Mouse (Mus musculus) T-helper 2 cell (primary cell): ENCODE results near the gene Zfp422.

Source experiments
- in situ Hi-C: fragments of 300-600 bp; cut with MboI, MseI; formaldehyde crosslinking; loops from one replicate; pipeline ENCODE4 v1.15.1; 2025; ENCODE audit warnings: high pct_unique_total_duplicates

The Zfp422 gene

GRCm38 (mm10) chr6:116628539-116629171, at the start of gene Zfp422:
Gene Zfp422, minus strand, starts transcription at chr6:116628999.
- in situ Hi-C loops = no loop called here

- in situ Hi-C loops = loop anchor here (10.0 kb wide), 1 partner anchor 1137 kb away; no protein-coding TSS in a partner anchor
Measured at GRCm38 (mm10) chr6:116677321-116677720, 48.5 kb upstream of the Zfp422 start.

GRCm38 (mm10) chr6:116676355-116676913, 47.6 kb upstream of the Zfp422 start:
- in situ Hi-C loops = loop anchor here (10.0 kb wide), 1 partner anchor 1138 kb away; no protein-coding TSS in a partner anchor

DNA sequence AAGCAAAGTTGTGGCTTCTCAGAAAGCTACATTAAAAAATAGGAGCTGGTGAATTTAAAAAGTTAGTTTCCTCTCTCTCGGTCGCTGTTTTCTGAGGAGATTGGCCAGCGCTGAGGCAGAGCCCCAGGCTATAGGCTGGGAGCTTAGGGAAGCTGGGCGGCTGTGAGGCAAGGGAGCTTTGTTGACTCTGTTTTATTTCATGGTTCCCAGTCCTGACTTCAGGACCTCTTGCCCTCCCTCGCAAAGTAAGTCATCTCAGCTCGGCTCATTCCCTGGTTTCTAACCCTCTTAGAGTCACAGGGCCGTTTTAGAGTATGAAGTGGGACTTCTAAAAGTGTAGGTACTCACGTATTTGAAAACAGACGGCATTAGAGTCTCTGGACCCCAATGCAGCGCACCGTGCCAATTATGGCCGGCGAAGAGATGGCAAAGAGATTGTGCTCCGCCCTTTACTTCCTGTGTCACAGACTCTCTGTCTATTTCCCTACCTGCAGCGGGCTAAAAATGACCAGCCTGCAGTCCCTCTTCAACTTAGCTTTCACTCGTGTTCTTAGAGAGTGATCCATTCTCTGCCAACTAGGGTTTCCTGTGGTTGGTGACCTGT, 45.6 kb upstream of the Zfp422 start:
- in situ Hi-C loops = loop anchor here (10.0 kb wide), 1 partner anchor 1140 kb away; no protein-coding TSS in a partner anchor

- in situ Hi-C loops = loop anchor here (10.0 kb wide), 1 partner anchor 1141 kb away; no protein-coding TSS in a partner anchor
Measured at GRCm38 (mm10) chr6:116673471-116674282, 44.9 kb upstream of the Zfp422 start, which contains the start of gene Rassf4. Gene Rassf4, minus strand, starts transcription at chr6:116673952.

DNA sequence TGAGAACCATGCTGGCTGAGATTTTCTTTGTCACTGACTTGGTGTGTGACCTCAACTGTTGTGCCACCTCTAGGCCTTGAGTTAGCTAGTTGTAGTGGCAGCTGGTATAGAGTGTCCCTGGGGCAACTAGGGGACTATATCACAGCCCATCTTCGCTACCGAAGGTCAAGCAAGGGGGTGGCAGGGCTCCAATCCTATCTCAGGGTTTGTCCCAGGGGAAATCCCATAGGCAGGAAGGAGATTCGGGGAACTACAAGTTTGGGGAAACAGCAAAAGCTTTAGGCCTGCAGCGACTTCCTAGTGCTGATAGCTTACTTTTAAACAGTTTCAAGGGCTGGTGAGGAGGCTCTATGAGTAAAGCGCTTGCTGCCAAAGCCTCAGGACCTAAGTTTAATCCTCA, 43.5 kb upstream of the Zfp422 start:
- in situ Hi-C loops = loop anchor here (10.0 kb wide), 1 partner anchor 1142 kb away; no protein-coding TSS in a partner anchor

GRCm38 (mm10) chr6:116671768-116672167, 43.0 kb upstream of the Zfp422 start:
- in situ Hi-C loops = loop anchor here (10.0 kb wide), 1 partner anchor 1143 kb away; no protein-coding TSS in a partner anchor

DNA sequence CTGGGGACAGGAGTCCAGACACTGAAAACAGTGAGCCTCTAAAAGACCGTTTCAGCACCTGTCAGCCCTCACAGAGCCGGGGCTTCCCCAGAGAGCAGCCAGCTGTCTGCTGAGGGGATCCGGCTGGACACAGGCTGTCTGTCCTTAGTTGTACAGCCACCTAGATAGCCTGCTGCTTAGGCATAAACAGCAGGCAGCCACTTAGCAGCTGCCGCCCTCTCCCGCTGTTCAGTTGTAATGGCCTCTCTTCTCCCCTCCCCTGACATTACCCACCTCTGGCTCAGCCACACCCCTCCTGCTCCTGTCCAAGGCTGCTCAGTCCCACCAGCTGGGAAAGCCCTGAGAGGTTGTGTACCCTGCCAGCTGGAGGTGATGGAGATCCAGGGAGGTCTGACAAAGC, 42.2 kb upstream of the Zfp422 start:
- in situ Hi-C loops = loop anchor here (10.0 kb wide), 1 partner anchor 1144 kb away; no protein-coding TSS in a partner anchor

GRCm38 (mm10) chr6:116670144-116670543, 41.3 kb upstream of the Zfp422 start:
- in situ Hi-C loops = loop anchor here (10.0 kb wide), 1 partner anchor 1145 kb away; no protein-coding TSS in a partner anchor

DNA sequence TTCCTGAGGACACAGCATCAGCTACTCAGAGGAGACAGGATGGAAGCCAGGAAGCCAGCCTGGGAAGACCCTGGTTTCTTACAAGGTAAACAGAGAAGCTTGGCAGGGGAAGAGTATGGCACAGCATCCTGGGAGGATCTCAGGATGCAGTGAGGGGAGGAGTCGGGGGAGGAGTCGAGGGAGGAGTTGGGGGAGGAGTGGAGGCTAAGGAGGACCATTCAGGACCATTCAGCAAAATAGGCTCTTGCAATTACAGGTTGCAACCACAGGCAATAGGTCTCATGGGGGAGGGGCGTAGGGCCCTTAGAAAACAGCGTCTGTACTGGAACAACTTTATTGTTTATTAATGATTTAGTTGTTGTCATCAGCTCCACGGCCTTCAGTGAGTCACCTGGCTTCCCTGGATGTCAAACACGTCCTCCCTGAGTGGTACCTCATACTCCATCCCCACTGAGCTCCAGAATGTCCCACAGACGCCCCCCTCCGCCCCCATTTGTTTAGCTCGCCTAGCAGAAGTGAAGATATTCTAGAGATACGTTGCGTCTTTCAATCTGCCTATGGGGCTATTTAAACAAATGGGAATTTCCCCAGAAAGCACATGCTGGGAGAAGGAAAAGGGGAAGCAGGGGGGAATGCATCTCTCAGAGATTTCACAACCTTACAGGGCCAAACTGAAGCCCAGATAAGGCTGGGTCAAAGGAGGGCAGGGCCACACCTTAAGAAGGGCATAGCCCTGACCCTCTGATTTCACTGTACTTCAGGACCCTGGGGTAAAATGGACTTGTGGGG, 40.1 kb upstream of the Zfp422 start:
- in situ Hi-C loops = no loop called here

DNA sequence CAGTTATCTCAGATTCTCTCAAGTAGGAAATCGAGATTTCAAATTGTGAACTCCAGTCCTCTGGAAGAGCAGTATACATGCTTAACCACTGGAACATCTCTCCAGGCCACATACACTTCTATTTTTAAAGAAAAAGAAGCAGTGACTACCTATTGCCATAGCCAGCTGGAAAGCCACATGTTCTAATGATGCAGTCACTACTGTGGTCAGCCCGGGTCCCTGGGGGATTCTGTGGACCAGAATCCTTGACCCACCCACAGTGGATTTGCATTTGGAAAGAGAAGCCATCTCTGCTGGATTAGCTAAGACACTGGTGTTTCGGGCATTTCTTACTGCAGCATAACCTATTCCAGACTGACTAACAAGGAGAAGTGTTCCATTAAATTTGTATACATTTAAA, 38.6 kb upstream of the Zfp422 start:
- in situ Hi-C loops = no loop called here

- in situ Hi-C loops = no loop called here
Measured at GRCm38 (mm10) chr6:116666892-116667291, 38.1 kb upstream of the Zfp422 start.

- in situ Hi-C loops = no loop called here
Measured at GRCm38 (mm10) chr6:116666085-116666750, 37.4 kb upstream of the Zfp422 start.

DNA sequence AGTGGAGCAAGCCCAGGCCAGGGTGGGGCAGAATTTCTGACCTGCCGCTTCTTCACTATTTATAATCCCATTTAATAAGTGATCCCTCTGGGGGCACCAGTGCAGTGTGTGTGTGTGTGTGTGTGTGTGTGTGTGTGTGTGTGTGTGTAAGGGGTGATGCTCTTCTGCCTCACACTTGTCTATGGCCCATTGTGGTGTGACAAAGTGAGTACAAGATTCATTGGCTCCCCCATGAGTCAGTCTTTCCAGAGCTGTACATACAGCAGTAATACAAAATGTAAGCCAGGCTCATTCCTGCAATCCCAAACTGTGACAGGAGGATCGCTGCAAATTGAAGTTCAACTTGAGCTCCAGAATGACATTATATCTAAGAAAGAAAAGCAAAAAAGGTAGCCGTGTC, 36.0 kb upstream of the Zfp422 start:
- in situ Hi-C loops = no loop called here

- in situ Hi-C loops = no loop called here
Measured at GRCm38 (mm10) chr6:116664031-116664430, 35.2 kb upstream of the Zfp422 start.

- in situ Hi-C loops = no loop called here
Measured at GRCm38 (mm10) chr6:116663364-116663763, 34.6 kb upstream of the Zfp422 start.

DNA sequence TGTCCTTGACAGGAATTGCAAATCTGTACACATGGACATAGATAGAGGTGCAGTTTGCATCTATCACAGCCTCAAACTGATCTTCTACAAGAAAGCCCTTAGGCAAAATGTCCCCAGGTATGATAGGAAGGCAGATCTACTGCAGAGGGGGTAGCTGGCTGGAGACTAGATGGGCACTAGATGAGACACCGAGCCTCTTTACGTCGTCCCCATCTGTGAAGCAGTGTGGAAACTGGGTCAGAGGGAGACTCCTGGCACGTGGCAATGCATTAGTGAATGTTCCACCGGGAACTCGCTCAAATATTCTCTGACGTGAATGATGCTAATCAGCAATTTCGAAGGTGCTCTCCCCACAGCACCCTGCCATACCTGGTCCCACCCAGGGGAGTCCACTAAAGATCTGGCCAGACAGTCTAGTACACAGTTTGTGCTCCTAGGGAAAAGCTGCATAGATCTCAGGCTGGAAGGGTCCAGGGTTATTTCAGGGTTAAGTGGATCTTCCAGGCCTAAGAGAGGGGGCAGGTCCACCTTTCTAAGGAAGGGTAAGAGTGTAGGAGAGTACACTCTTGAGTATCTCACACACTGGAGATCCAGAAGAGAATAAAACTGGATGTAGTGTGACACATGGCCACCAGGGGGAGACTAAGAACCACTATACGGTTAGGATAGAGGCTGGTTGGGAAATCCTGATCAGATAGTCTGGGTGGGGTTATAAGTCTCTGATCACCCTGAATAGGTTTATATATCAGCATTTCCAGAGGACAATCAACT, 25.1 kb upstream of the Zfp422 start:
- in situ Hi-C loops = no loop called here

GRCm38 (mm10) chr6:116653191-116653590, 24.4 kb upstream of the Zfp422 start:
- in situ Hi-C loops = no loop called here

- in situ Hi-C loops = no loop called here
Measured at GRCm38 (mm10) chr6:116651437-116652118, 22.8 kb upstream of the Zfp422 start.
